Mouse (Mus musculus) left cerebral cortex, adult 2 months (tissue): ENCODE measurements at regions not wholly inside any gene's neighbourhood (a gene's known extent, or its start where the extent isn't known, plus 50 kb on each side); places are given as distances from the start of the nearest gene placed in this dataset.

ENCODE experiments used
- DNase-seq, 2 experiments: peaks; one replicate each; pipeline ENCODE4 v3.0.0; 2021 to 2022; ENCODE audit warnings: low spot score in 2 of 2, mixed read lengths in 1 of 2; ENCODE audit errors: extremely low spot score in 1 of 2
- H3K27ac ChIP-seq: fragments of 200-600 bp; 2 replicates; pipeline ENCODE4 v1.8.1; 2022
- H3K4me3 ChIP-seq: fragments of 200-600 bp; 2 replicates; pipeline ENCODE4 v1.8.1; 2022
- CTCF ChIP-seq: fragments of 200-600 bp; IDR thresholded peaks from 2 replicates; pipeline ENCODE4 v1.8.1; 2022; ENCODE audit warnings: antibody characterized with exemption, mild to moderate bottlenecking, moderate library complexity
- intact Hi-C: fragments of 180-260 bp; cut with DNase I; formaldehyde crosslinking; loops from one replicate; pipeline ENCODE4 v1.15.1; 2025

GRCm38 (mm10) chr3:109273074-109273801 lies 67.2 kb upstream of the Vav3 start:
- Histone ChIP-seq H3K27ac (peak overlapping the region; percentile 68), H3K4me3 (no peak overlapping the region)
- TF ChIP-seq CTCF = peak; percentile 37
- intact Hi-C loops = loop anchor here (5.0 kb wide), 1 partner anchor 96 kb away; no protein-coding TSS in a partner anchor
- DNase-seq = peak; percentile 32 to 41

- Histone ChIP-seq H3K4me3 (no peak overlapping the region), H3K27ac (peak overlapping the region; percentile 68)
- DNase-seq = no peak
- intact Hi-C loops = loop anchor here (5.0 kb wide), 1 partner anchor 96 kb away; no protein-coding TSS in a partner anchor
- no peak for TF ChIP-seq CTCF
Observed at GRCm38 (mm10) chr3:109273802-109274155, 66.7 kb upstream of the Vav3 start.

- intact Hi-C loops = no loop called here
- DNase-seq = no peak
- TF ChIP-seq CTCF = no peak
- no peak overlapping the region for H3K27ac ChIP-seq
- H3K4me3 ChIP-seq = no peak overlapping the region
Observed at GRCm38 (mm10) chr3:109279086-109279485, 61.4 kb upstream of the Vav3 start.

GRCm38 (mm10) chr3:109286590-109286989 lies 53.9 kb upstream of the Vav3 start:
- no peak overlapping the region for H3K4me3 ChIP-seq
- intact Hi-C loops = no loop called here
- no peak for TF ChIP-seq CTCF
- DNase-seq = no peak
- no peak overlapping the region for H3K27ac ChIP-seq
